Mouse (Mus musculus) WW6 (cell line): ENCODE data around the gene Sod3.

Experiments used
- DNase-seq: peaks from one replicate; pipeline ENCODE4 v3.0.0-alpha.2; 2013; ENCODE audit warnings: low read depth, low spot score

Gene Sod3

DNA sequence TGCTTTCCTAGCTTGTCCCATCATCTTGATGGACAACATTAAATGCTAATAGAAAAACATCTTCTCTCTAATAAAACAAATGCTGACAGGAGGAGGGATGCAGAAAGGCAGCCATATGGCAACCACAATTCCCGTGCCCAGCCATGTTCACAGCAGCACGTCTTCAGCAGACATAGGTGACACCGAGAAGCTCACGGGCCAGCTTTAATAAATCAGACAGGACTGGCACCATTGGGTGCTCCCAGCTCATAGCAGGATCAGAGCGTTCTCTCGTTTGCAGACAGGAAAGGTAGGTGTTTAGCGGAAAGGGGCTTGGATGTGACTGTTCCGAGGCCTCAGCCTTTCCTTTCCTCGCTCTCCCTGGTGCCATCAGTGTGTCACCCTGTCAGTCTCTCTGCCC lies 12.3 kb downstream of the Sod3 start:
- no peak for DNase-seq

DNA sequence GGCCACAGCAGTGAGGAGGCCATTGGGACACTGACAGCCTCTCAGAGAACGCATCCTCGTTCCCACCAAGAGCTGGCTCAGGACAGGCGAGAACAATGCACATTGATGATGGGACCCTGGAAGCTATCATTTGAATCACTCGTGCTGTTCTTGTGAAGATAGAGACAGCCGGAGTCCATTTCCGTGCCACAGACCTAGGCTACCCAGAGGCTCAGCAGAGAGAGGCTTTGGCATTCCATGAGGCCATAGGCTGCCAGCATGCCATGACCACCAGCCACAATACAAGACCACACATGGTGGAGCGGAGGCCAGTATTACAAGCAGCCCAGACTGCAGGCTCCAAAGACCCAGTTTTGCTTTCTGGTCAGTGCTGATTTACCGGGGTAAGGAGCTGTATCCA lies 19.2 kb downstream of the Sod3 start:
- no peak for DNase-seq

DNA sequence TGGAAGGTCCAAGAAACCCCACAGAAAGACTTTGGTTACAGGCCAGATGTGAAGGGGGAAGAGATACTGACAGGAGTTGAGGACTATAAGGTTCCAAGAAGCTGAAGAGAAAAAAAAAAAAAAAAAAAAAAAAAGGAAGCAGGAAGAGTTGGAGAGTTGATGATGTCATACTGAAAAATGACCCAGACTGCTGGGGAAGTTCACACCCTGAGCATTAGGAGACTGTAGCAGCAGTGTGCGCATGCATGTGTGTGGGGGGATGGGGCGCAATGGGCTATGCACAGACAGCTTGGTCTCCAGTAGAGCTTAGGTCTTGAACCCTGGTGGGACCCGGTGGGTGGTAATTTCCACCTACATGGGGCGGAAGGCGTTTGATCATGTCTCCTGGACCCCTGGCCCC lies 20.2 kb downstream of the Sod3 start:
- DNase-seq: no peak

DNA sequence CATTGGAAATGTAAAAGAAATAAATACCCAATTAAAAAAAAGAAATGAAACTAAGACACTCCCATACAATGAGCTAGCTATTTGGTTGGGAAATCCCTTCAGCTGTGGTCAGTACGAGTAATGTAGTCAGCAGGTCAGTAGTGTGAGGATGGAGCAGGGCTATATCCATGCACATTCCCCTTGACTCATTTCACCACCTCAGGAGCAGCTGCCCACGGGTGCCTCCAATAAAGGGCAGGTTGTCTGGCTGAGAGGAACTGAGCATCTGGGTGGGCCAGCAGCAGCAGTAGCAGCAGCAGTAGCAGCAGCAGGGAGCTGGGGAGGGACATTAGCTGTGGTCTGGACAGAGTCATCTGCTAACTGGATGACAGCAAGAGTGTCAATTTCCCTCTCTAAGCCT lies 22.4 kb downstream of the Sod3 start:
- no peak for DNase-seq

DNA sequence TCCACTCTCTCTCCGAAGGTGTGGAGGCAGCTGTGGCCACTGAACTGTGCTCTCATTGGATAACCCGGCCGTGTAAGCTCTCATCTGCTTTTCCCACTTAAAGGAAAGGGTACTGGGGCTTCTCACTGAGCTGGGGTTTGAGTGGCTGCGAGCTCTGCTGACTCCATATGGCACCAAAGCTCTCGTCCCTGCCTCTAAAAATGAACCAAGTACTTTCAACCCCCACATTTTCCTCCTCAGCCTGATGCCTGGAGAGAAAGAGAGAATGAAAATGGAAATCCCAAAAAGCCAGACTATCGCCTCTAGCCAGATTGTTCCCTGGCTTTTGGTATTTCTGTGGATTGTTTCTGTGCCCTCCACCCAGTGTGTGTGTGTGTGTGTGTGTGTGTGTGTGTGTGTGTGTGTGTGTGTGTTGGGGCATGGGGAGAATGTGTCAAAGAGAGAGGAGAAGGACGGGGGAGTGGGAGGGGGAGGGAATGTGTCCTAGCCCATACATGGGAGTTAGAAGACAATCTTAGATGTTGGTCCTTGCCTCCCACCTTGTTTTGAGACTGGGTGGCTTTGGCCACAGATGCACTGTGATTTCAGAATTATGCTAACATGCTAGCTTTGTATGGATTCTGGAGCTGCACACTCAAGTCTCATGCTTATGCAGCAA lies 24.6 kb downstream of the Sod3 start:
- no peak for DNase-seq

DNA sequence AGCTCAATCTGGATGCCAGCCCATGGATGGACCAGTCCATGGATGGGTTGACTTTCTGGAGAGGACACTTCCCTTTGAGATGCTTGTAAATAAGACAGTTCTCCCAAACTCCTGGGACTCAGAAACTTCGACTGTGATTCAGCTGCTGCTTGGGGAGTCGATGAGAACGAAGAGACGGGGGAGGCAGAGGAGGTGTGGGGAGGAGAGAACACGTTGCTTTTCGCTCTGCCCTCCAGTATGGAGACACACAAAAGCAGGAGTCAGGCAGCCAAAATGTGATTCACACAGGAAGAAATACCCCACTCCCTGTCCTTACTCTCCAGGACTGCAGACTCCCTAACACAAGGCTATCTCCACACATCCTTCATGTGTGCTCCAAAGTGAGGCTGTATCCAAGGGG lies 26.8 kb downstream of the Sod3 start:
- no peak for DNase-seq

DNA sequence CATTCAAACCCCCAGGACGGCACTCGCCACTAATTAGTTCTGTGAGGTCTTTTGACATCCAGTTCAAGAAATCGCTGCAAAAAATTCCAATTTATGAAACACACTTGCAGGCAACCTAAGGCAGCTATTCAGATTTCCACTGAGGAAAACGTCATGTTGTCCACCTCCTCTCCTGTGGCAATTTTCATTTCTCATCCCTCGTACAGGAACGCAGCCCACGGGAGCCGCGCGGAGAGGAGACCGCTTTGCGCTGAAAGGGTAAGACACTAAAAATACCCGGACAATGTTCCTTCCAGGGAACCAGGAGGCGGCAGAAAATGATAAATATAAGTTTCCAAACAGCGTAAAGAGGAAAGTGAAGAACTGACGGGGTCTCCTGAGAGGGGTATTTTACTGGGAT lies 27.9 kb downstream of the Sod3 start:
- DNase-seq: no peak

DNA sequence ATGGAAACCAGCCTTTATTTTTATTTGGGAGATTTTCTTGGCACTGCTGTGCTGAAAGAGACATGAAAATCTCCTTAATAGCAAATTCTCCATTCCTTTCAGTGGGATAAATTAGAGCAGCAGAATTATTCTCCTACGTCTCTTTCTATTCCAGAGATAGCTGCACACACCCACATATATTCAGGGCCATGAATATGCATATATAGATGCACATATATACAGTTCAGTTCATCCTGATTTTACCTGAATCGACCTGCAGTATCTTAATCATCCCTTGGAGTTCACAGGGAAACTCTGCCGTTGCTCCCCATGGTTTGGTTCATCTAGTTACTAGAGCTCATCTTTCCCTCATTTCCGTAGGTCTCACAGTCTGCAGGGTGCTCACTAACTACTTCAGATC lies 30.2 kb downstream of the Sod3 start:
- DNase-seq: no peak

DNA sequence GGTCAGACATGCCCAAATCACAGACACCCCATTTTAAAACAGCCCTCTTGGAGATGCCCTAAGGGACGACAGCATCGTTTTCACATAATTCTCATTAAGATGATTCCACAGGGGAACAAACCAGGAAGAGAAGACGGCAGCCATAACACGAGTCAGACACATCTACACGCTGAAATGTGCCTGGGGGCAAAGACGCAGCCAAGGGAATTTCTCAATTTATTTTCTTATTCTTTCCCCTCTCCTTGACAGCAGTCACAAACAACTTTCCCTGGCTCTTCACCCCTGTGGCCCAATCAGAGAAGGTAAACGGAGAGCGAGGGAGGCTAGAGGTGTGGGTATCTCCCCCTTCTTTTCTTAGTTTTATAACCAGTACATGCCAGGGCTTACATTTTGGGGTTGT lies 40.8 kb downstream of the Sod3 start:
- no peak for DNase-seq

DNA sequence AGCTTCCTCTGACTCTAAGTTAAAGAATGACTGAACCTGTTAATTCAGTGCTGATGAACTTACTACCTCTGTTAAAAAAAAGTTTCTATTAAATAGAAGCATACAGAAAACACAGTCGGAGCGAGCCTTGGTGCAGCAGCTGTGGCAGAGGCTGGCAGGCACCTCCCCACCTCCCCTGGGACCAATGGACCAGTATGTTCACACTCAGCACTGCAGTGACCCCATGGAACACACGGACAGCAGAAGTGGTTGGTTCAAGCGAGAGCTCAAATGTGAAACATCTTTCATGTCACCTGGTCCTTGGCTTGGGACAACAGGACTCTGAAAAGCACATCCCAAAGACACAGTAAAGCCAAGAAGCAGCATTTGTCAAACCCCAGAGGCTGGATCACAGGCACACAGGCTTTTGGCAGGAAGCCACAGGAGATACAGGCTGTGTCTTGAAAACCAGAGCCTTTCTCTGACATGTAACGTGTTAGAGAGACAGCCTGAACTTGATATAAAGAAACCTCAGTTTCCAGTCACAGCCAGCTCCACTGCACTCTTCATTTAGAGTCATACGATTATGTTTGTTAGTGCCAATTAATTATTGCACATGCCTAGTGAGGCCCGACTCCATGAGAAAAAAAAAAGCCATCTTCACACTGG lies 45.2 kb downstream of the Sod3 start:
- no peak for DNase-seq

DNA sequence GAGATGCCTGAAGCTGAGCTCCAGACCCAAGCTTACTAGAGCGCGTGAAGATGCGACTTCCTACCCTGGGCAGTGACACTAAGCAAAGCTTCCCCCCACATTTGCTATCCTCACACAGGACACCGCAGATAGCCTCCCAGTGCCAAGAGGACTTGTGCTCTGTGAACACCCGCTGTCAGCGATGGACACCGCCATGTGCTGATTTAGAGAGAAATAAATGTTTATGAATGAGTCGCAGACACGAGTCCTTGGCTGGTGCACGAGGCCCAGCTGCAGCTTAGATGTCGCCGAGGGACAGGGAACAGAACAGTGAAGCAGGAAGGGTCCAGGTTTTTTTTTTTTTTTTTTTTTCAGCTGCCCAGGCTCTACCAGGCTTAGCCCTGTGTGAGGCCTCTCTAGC lies 46.6 kb downstream of the Sod3 start:
- DNase-seq: no peak

DNA sequence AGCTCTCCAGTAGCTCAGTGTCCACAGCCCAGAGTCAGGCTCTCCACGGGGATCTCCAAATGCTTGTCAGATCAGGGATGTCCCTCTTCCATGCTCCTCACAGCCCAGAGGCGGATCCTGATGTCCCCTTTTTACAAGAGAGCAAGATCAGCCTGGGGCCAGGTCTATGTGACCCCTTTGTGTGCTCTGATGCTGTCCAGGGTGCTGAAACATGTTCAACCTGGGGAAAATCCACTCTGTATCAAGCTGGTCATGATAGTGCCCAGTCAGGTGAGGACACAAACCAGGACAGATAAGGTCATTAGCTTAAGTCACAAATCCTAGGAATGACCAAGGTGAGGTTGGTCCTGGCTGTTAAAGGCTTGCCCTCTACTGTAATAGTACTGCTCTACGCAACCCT lies 48.0 kb downstream of the Sod3 start:
- DNase-seq: no peak

DNA sequence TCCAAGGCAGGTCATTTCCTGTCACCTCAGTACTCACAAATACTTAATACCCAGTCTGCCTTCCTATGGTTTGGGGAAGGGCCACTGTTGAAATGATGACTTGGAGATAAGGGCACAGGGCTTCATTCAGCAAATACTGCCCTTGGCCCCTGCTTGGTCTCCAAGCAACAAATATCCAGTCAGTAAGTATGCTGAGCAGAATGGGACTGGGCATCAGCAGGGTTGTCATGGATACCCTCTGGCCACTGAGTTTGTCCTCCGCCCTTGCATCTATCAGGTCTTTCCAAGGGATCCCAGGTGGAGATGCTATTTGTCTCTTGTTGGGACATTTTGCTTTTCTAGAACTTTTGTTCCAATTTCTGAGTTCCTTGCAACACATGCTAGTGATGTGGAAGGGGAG lies 51.6 kb downstream of the Sod3 start:
- DNase-seq: no peak

DNA sequence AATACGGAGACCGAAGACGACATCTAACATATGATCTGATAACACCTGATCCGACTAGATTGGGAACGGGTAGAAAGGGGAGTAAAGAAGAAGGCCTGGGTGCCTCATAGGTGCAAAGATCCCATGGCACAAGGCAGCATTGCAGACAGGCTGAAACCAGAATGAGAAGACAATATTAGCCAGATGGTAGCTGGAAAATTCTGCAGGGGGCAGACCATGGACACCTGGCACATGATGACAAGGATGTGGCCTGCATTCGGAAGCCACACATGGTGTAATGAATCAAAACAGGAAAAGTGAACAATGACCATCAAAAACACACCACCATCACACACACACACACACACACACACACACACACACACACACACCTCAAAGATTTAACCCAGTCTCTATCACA lies 52.3 kb downstream of the Sod3 start:
- no peak for DNase-seq

DNA sequence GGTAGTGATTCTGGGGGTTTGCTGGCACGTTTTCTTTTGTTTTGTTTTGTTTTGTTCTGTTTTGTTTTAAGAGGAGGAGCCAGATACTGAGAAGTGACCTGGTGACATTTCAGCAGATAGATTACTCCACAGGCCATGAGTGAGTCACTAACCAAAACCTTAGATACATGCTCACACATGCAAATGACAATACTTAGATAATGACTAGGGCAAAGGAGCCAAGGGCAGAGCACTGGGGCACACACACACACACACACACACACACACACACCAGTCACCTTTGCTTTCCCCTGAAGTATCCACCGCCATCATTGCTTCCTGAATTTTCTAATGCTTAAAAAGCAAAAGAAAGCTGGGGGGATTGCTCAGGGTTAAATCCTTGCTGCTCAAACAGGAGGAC lies 52.9 kb downstream of the Sod3 start:
- no peak for DNase-seq
